Mouse (Mus musculus) adrenal gland, postnatal 4 days (tissue): Measurements from ENCODE around the gene Pde11a. TPM values are rescaled to one million over a fixed set of nuclear protein-coding genes. Genes with fewer than 3 reads are reported as not detected.

Experiments used
- DNase-seq, 2 experiments: peaks; one replicate each; pipeline ENCODE4 v3.0.0; 2021 to 2022; ENCODE audit warnings: low spot score in 2 of 2, mixed read lengths in 2 of 2
- total RNA-seq, 2 experiments: library from RNA; stranded (reverse); gene quantifications; 2 replicates each; pipeline ENCODE4 v1.2.3; 2021

The Pde11a gene
- total RNA-seq, 2 experiments from 2014 or later, result 0.76 to 1.3 TPM

- no peak for DNase-seq
Observed at GRCm38 (mm10) chr2:76058661-76059467, 279.7 kb downstream of the Pde11a start.

- DNase-seq, result no peak
Observed at GRCm38 (mm10) chr2:76057555-76057954, 281.0 kb downstream of the Pde11a start.

DNA sequence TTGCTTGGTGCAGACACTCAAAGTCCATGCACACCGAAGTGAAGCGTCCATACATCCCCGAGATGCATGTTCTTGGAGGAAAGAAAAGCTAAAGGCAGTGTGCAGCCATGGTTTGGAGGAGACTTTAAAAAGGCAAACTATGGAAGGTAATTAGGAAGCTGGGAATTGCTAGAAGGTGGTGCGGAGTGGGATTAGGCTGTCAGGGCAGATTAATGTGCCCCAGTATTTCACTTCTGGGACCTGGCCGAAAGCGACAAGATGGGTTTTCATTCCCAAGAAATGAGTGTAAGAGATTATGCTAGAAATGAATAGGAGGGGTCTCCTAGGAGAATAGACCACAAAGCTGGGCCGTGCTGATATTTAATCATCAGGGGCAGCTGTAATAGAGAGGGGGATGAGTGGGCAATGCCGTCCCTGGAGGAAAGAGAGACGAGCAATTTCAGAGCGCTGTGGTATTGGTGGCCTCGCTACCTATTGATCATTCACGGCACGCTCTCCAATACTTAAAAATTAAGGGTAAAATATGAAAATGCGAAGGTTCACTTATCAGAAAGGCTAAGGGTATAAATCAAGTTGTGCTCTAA lies 284.7 kb downstream of the Pde11a start:
- no peak for DNase-seq

DNA sequence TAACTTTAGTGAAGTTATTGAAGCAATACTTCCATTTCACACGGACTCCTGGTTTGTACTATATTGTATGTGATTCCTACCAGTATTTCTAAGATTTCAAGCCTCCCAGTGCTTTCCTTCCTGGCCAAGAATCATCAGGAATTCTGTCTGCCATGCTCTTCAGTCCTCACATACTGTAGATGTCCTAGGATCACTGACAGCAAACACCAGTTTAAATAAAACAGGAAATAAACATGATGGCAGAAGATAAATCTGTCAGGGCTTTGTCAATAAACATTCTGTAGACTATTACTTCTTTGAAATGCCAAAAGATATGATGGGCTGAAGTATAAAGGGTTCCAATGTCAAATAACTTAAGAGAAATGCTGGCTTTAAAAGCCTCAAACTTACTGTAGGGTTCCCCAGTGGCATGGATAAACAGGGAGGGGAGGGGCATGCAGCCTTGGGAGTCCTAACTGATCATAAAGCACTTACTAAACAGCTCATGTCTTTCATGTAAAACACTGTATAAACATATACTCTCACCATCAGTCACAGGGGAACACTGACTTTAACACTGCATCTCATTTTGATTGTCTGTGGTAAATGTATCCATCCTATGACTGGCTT lies 285.6 kb downstream of the Pde11a start:
- no peak for DNase-seq

DNA sequence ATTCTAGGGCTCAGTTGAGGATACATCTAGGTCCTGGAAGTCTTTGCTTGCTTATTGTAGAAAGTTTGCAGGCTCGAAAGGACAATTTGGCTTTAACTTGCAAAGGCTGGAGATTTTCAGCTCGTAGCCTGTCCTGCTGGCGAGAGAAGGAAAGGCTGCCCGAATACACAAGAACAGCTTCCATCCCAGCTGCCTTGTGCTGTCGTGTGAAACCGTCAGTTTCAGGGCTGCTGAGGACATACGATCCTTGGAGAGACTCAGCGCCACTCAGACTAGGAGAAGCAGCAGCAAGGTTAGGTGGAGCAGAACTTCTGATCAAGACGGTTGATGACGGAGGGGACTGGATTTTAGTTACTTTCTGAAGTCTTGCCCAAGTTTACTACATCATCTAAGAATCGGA lies 287.2 kb downstream of the Pde11a start:
- no peak for DNase-seq

DNA sequence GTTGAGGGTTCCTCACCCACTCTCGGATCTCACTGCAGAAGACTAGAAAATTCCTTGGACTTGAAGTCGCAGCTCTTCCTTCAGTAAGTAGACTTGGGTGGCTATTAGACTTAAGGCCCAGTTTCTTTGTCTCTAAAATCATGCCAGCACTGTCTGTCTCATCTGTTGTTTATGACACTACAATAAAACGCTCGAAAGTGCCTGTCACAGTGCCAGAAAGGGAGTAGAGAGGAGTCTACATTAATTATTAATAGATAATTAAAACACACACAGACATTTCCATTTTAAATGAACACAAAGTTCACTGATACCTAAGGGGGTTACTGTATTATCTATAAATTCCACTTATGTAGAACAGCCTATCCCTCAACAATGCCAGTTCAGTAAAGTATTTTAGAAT lies 287.7 kb downstream of the Pde11a start:
- no peak for DNase-seq

DNA sequence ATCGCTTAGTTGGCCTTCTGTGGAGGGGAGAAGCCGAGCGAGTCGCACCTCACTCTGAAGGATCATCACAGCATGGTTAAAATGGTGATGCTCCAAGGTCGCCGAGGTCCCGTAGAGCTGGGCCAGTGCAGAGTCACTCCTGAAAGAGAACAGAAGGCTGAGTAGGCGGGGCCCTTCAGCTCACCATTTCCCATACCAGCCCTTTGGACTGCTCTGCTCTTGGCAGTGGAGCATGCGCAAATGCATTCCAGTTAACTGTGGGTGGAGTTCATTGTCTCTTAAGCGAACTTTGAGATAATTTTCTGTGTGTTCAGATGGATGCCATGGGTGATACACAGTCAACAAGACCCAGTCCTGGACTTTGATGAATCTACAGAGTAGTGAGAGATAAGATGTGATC lies 288.5 kb downstream of the Pde11a start:
- no peak for DNase-seq

- no peak for DNase-seq
Observed at GRCm38 (mm10) chr2:76049529-76049928, 289.0 kb downstream of the Pde11a start.

DNA sequence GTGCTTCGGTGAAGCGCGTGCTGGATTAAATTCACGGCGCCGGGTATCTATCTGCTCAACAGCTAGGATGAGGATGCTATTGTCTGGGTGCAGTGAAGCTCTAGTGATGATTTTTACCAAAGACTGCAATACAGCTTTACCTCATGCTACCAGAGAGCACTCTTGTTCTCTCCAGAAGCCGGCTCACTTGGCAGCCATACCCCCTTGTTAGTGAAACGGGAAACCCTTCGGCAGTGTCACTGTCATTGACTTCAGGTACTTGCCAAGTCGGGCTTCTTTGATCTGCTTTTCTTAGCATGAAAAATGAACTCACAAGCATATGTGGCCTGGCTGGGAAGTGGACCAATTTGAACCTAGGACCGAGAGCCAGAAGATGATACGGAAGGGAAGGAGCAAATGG lies 290.8 kb downstream of the Pde11a start:
- no peak for DNase-seq

DNA sequence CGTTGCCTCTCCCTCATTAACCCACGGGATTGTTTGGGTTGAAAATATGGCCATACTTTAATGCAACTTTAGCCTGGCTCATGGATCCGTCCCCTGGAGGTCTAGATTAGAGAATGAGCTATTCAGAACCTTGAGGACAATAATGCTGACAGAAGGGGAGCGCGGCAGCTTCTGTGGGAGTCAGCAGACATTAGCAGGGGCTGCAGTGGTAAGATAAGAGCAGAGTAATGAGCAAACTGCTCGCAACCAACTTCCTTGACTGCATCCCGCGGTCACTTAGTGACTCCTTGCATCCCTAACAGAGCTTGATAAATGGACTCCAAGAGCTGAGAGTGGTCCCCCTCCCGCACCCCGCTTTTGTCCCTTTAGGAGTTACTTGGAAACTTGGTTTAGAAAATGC lies 296.4 kb downstream of the Pde11a start:
- no peak for DNase-seq

DNA sequence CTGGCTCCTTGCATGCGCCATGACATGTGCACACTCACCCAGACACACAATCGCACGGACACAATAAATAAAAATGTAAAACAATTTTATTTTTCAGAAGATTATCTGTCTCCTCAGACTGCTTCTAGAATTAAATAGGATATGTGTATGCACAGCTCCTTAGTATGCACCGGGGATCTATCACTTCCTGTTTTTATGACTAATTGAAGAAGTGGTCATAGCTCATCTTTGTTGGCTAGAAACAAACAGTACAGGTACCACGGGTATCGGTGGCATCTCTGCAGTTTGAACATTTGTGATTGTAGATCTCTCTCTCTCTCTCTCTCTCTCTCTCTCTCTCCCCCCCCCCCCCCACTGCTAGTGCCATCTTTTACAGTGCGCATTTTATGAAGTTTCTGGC lies 298.5 kb downstream of the Pde11a start:
- no peak for DNase-seq

GRCm38 (mm10) chr2:76030080-76030479 lies 308.5 kb downstream of the Pde11a start:
- DNase-seq, result no peak

DNA sequence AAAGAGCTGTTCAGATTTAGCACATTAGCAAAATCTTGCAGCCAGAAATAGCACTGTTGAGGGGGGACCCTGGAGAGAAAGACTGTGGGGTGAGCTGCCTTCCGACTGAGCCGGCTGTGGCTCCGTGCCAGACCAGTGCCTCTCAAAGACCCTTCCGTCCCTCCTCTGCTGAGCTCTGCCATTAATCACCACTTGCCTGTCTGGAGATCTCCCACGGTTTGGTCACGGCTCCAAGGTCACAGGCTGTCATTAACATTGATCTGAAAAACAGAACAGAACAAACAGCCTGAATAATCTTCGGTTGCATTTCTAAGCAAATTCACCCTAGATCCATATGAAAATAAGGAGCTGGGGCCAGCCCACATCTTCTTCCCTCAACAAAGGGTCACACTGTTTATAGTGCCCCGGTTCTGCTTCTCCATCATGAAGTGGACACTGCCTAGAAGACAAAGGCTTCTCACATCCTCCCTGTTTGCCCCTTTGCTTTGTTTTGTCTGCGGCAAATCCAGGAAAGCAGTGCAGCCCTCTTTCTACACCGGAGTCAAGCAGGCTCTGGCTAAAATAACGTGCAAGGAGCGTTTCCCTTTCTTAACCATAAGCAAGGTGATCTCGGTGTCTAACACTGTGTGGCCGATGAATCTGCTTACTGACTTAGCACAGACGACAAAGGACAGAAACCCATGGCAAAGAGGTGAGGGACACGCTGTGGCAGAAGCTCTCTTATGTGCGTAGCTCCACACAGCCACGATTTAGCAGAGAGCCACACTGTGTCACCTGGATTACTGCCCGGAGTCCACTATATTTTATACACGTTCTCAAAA lies 309.3 kb downstream of the Pde11a start:
- DNase-seq, result peak in 1 of 2 experiments; percentile 3

DNA sequence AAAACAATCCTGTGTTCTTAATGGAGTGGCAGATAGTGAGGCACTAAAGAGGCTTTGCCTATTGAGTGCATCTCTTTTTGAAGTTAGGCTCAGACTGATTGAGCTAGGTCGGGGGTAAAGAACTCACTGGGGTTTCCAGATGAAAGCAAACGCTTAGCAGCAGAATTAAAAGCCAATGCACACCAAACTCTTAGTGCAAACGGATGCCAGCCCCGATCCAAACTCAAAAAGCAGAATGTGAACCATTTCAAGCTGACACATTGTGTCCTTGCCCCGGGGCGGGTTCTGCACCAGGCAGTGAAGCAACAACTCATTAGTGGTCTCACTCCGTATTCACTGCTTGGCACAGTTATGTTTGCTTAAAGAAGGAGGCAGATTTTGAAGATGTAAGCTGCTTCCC lies 321.7 kb downstream of the Pde11a start:
- DNase-seq, result no peak

GRCm38 (mm10) chr2:76016136-76016535 lies 322.4 kb downstream of the Pde11a start:
- no peak for DNase-seq

- no peak for DNase-seq
Observed at GRCm38 (mm10) chr2:76015460-76015859, 323.1 kb downstream of the Pde11a start.

DNA sequence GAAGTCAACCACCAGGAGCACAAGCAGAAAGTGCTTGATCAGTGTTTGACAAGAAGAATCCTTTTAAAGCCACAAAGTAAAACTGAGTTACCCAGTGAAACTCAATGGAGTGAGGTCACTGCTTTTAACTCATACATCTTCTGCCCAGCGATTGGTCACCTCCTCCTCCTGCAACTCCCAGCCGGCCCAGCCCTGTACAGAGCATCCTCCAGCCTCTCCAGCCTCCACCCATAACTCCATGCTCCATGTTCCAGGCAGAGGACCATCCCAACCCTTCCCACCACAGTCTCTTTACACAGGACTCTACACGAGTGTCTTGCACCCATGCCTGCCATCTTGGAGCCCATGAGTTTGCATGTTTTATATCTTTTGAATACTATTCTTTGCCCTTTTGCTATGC lies 323.9 kb downstream of the Pde11a start:
- DNase-seq, result no peak

DNA sequence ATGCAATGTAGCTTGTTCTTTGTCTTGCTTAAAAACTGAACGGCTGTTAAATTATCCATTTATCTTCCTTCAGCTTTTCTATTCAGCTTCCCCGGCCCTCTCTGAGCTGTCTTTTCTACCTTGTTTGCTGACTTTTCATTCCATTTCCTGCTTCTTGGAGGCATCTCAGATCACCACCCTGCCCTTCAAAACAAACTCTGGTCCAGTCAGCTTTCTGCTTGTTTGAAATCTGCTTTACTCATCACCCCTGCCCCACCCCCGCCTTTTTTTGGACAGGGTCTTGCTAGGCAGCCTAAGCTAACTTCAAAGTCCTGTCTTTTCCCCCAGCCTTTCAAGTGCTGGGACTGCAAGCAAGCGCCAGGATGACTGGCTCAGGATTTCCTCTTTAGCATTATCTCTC lies 332.4 kb downstream of the Pde11a start:
- no peak for DNase-seq

DNA sequence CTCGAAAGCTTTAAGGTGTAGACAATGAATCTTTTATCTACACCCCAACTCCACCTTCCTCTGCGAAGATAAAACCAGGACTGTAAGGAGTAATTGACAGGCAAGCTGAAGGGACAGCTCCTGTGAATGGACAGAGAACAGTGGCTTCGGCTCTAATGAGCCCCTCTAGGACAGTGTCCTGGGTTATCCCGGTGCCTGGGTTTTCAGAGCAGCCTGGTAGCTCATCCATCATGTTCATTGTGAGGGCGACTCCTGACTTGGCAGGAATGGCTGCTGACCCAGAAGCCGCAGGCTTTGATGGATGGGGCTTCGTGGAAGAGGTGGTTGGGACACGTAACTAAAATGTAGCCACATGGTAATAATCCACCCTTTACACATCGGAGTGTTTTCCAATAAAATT lies 335.7 kb downstream of the Pde11a start:
- DNase-seq, result no peak

- DNase-seq, result peak; percentile 42 to 55
Observed at GRCm38 (mm10) chr2:76001392-76001791, 337.2 kb downstream of the Pde11a start.

- no peak for DNase-seq
Observed at GRCm38 (mm10) chr2:75999636-76000035, 338.9 kb downstream of the Pde11a start.

- DNase-seq, result no peak
Observed at GRCm38 (mm10) chr2:75998692-75999091, 339.9 kb downstream of the Pde11a start.
